Mouse (Mus musculus) midbrain, embryonic 14.5 days (tissue): Measurements from ENCODE around the gene Olfr1118. TPM values are rescaled to one million over a fixed set of nuclear protein-coding genes. Genes with fewer than 3 reads are reported as not detected.
"Not testable (repeated sequence)": the region's sequence is repeated elsewhere in the genome, so short reads cannot be mapped to it uniquely, and the experiment has no call there.

Experiments used
- ATAC-seq: fragments of 200-750 bp; cut with Nextera tagmentation; 2 replicates; pipeline ENCODE4 v1.8.0; 2017; ENCODE audit warnings: moderate number of reproducible peaks, moderate library complexity; ENCODE audit not compliant: low FRiP score, low TSS enrichment
- DNase-seq: peaks from one replicate; pipeline ENCODE4 v3.0.0-alpha.2; 2015
- H3K27ac ChIP-seq: fragments of 300-500 bp; sonication (generic); replicated peaks from 2 replicates; pipeline ENCODE4 v1.5.1; 2014; ENCODE audit warnings: mild to moderate bottlenecking, low read depth, low read length, moderate library complexity
- H3K27me3 ChIP-seq: fragments of 300-500 bp; sonication (generic); 2 replicates; pipeline ENCODE4 v1.6.1; 2014; ENCODE audit warnings: low read length, control low read depth, mixed read lengths; ENCODE audit not compliant: control insufficient read depth, insufficient read depth
- H3K36me3 ChIP-seq: fragments of 300-500 bp; sonication (generic); 2 replicates; pipeline ENCODE4 v1.6.1; 2014; ENCODE audit warnings: low read length, control low read depth; ENCODE audit not compliant: control insufficient read depth, insufficient read depth
- H3K4me1 ChIP-seq: fragments of 300-500 bp; sonication (generic); 2 replicates; pipeline ENCODE4 v1.6.1; 2014; ENCODE audit warnings: mild to moderate bottlenecking, antibody characterized with exemption, low read length, control low read depth; ENCODE audit not compliant: control insufficient read depth, insufficient read depth
- H3K4me2 ChIP-seq: fragments of 300-500 bp; sonication (generic); 2 replicates; pipeline ENCODE4 v1.6.1; 2014; ENCODE audit warnings: mild to moderate bottlenecking, low read length, moderate library complexity
- H3K4me3 ChIP-seq: fragments of 300-500 bp; sonication (generic); replicated peaks from 2 replicates; pipeline ENCODE4 v1.5.1; 2014; ENCODE audit warnings: low read depth, low read length
- H3K9ac ChIP-seq: fragments of 300-500 bp; sonication (generic); replicated peaks from 2 replicates; pipeline ENCODE4 v1.6.1; 2014; ENCODE audit warnings: mild to moderate bottlenecking, low read length, moderate library complexity
- H3K9me3 ChIP-seq: fragments of 300-500 bp; sonication (generic); 2 replicates; pipeline ENCODE4 v1.6.1; 2016; ENCODE audit warnings: low read length, control low read depth, mixed read lengths; ENCODE audit not compliant: control insufficient read depth
- WGBS: fragments of 180-500 bp; shearing (Covaris S2); extraction: QIAGEN DNeasy Blood & Tissue Kit; methylation state at CpG from one replicate; pipeline ENCODE4 v1.1.7; 2014; 5-methylcytosine and 5-hydroxymethylcytosine counted together
- polyA plus RNA-seq: library from polyadenylated mRNA; unstranded; fragments of >200 nt; fragmentation: Nextera tagmentation; extraction: Ambion mirVana; gene quantifications from 2 replicates; pipeline ENCODE4 v1.2.1, GENCODE M21; 2014

Olfr1118 gene
- polyA plus RNA-seq: not detected in 2 replicates

DNA sequence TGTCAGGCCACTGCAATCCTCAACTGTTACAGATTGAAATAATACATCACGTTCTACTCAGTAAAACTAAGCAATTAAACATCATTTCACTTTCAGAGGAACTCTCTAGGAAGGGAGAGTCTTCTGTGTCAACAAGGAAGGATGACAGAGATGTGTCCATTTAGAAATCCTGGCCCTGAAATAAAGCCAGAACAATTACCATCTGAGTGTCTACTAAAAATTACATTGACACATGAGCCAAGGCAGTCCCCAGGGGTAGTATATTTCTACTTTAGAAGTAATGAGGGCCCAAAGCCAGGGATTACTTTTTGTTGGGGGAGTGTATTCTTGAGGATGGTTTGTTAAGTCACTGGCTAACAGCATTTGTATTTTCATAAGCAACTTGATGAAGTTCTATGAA lies at the start of gene Olfr1118:
Gene Olfr1118 (plus strand): TSS at position 301 of the 400 bp plus-strand sequence.
- Histone ChIP-seq H3K9ac (no peak within 1 kb of the TSS), H3K27me3 (no peaks in the 10 kb centered on the region), H3K4me1 (no peaks in the 10 kb centered on the region), H3K9me3 (no peaks in the 10 kb centered on the region), H3K4me2 (no peak within 1 kb of the TSS), H3K27ac (no peak within 1 kb of the TSS), H3K36me3 (no peaks in the 10 kb centered on the region), H3K4me3 (no peak within 1 kb of the TSS)
- no peak for ATAC-seq
- no peak for DNase-seq
- WGBS: 76% methylated on average over 1 of the region's 1 CpGs

DNA sequence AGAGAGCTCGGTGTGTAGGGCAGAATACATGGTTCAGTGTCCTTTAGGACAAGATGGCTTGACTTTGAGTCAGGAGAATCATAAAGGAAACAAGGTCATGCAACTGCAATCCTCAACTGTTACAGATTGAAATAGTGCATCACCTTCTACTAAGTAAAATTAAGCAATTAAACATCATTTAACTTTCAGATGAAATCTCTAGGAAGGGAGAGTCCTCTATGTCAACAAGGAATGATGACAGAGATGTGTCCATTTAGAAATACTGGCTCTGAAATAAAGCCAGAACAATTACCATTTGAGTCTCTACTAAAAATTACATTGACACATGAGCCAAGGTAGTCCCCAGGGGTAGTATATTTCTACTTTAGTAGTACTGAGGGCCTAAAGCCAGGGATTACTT lies 40.1 kb upstream of the Olfr1118 start, which contains the start of gene Olfr1116:
Gene Olfr1116 (plus strand): TSS at position 301 of the 400 bp plus-strand sequence.
- Histone ChIP-seq H3K27ac (no peak within 1 kb of the TSS), H3K9ac (no peak within 1 kb of the TSS), H3K4me3 (no peak within 1 kb of the TSS), H3K4me1 (no peaks in the 10 kb centered on the region), H3K9me3 (no peaks in the 10 kb centered on the region), H3K36me3 (no peaks in the 10 kb centered on the region), H3K27me3 (no peaks in the 10 kb centered on the region), H3K4me2 (no peak within 1 kb of the TSS)
- ATAC-seq: no peak
- 84% methylated on average over 1 of the region's 1 CpGs for WGBS
- no peak for DNase-seq

DNA sequence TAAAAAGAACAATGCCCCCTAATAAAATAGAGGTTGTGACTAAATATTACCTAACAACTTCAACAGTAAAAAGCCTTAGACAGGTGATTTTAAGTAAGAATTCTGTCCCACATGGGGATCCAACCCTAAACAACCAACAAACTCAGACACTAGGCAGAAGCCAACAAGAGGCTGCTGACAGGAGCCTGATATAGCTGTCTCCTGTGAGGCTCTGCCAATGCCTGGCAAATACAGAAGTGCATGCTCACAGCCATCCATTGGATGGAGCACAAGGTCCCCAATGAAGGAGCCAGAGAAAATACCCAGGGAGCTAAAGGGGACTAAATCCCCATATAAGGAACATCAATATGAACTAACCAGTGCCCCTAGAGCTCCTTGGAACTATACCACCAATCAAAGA lies 13.4 kb upstream of the Olfr1118 start:
- not testable (repeated sequence) for DNase-seq, ATAC-seq, H3K9ac ChIP-seq, H3K4me2 ChIP-seq, H3K4me1 ChIP-seq, H3K4me3 ChIP-seq, H3K27ac ChIP-seq, H3K27me3 ChIP-seq, H3K36me3 ChIP-seq, H3K9me3 ChIP-seq

DNA sequence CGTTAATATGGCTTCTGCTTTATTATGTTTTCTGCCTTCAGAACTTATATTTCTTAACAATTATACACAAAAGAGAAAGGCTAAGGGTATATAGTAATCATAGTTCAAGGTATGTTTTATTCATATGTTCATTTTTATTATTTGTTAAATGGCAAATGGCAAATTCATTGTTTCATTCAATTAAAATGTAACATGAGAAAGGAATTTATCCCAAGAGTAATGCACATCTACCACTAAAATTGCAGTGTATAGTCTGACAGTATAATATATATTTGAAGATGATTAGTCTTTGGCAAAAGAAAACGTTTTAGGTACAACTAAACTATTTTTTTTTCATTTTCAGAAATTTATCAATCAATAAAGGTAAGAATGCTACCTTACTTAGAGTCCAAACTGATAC lies 47.1 kb downstream of the Olfr1118 start, which contains the start of gene Olfr1120:
Gene Olfr1120 (plus strand): TSS at position 301 of the 400 bp plus-strand sequence.
- no peaks in the 10 kb centered on the region for H3K9me3 ChIP-seq
- H3K27me3 ChIP-seq: no peaks in the 10 kb centered on the region
- no peaks in the 10 kb centered on the region for H3K4me1 ChIP-seq
- DNase-seq (no peak), ATAC-seq (no peak)
- H3K36me3 ChIP-seq: no peaks in the 10 kb centered on the region
- no peak within 1 kb of the TSS for H3K4me3 ChIP-seq
- WGBS: 56% methylated on average over 2 of the region's 2 CpGs
- no peak within 1 kb of the TSS for H3K27ac ChIP-seq
- no peak within 1 kb of the TSS for H3K4me2 ChIP-seq
- H3K9ac ChIP-seq: no peak within 1 kb of the TSS

DNA sequence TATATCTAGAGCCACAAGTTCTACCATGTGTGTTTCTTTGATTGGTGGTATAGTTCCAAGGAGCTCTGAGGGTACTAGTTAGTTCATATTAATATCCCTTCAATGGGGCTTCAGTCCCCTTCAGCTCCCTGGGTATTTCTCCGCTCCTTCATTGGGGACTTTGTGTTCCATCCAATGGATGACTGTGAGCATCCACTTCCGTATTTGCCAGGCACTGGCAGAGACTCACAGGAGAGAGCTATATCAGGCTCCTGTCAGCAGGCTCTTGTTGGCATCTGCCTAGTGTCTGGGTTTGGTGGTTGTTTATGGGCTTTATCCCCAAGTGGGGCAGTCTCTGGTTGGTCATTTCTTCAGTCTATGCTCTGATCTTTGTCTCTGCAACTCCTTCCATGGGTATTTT lies 52.7 kb downstream of the Olfr1118 start:
- H3K27ac ChIP-seq, H3K4me1 ChIP-seq, H3K27me3 ChIP-seq, H3K9ac ChIP-seq, H3K9me3 ChIP-seq, H3K4me3 ChIP-seq, ATAC-seq, H3K36me3 ChIP-seq, H3K4me2 ChIP-seq, DNase-seq: not testable (repeated sequence)
- WGBS: 96% methylated on average over 2 of the region's 2 CpGs

Other genes starting within 250 kb of the Olfr1118 start
- not detected in 2 replicates for gene Olfr1107, start 231.8 kb upstream of the Olfr1118 start, polyA plus RNA-seq
- not detected in 2 replicates for gene Olfr1109, start 211.6 kb upstream of the Olfr1118 start, polyA plus RNA-seq
- gene Olfr259, start 193.0 kb upstream of the Olfr1118 start, polyA plus RNA-seq: not detected in 2 replicates
- not detected in 2 replicates for gene Olfr1110, start 167.3 kb upstream of the Olfr1118 start, polyA plus RNA-seq
- gene Olfr1111, start 155.0 kb upstream of the Olfr1118 start, polyA plus RNA-seq: not detected in 2 replicates
- not detected in 2 replicates for gene Olfr1112, start 119.8 kb upstream of the Olfr1118 start, polyA plus RNA-seq
- not detected in 2 replicates for gene Olfr1113, start 98.6 kb upstream of the Olfr1118 start, polyA plus RNA-seq
- gene Olfr1115, start 59.6 kb upstream of the Olfr1118 start, polyA plus RNA-seq: not detected in 2 replicates
- gene Olfr1116, start 40.0 kb upstream of the Olfr1118 start, polyA plus RNA-seq: not detected in 2 replicates
- gene Olfr1120, start 47.2 kb downstream of the Olfr1118 start, polyA plus RNA-seq: not detected in 2 replicates
- gene Olfr1121, start 62.3 kb downstream of the Olfr1118 start, polyA plus RNA-seq: not detected in 2 replicates
- not detected in 2 replicates for gene Olfr1122, start 78.3 kb downstream of the Olfr1118 start, polyA plus RNA-seq
- not detected in 2 replicates for gene Olfr1123, start 109.1 kb downstream of the Olfr1118 start, polyA plus RNA-seq
- gene Olfr1124, start 122.7 kb downstream of the Olfr1118 start, polyA plus RNA-seq: not detected in 2 replicates
- not detected in 2 replicates for gene Olfr1126, start 146.4 kb downstream of the Olfr1118 start, polyA plus RNA-seq
- gene Pramel7, start 189.5 kb downstream of the Olfr1118 start, polyA plus RNA-seq: not detected in 2 replicates
- gene Pramel6, start 199.0 kb downstream of the Olfr1118 start, polyA plus RNA-seq: not detected in 2 replicates
- gene Olfr153, start 224.2 kb downstream of the Olfr1118 start, polyA plus RNA-seq: not detected in 2 replicates
- gene Olfr1128, start 238.0 kb downstream of the Olfr1118 start, polyA plus RNA-seq: not detected in 2 replicates